Mouse (Mus musculus) MEL (cell line): ENCODE measurements around the gene 4930447C04Rik. TPM values are rescaled to one million over a fixed set of nuclear protein-coding genes. Genes with fewer than 3 reads are reported as not detected.
A peak's percentile ranks its signal among the peaks of the same experiment; 100 is the strongest.

Experiments
- DNase-seq: peaks from one replicate; pipeline ENCODE4 v3.0.0; 2011; ENCODE audit warnings: low read depth, low spot score
- H3K27ac ChIP-seq: 2 replicates; pipeline ENCODE4 v1.5.1; 2012; ENCODE audit warnings: low read depth, mild to moderate bottlenecking, control low read depth, low read length, moderate library complexity; ENCODE audit not compliant: control insufficient read depth
- H3K27me3 ChIP-seq, 2 experiments: fragments of 150-350 bp in 1 of 2; sonication (generic) in 1 of 2; 2 replicates each; pipeline ENCODE4 v1.6.1; 2012; ENCODE audit warnings: low read length in 2 of 2, mild to moderate bottlenecking in 2 of 2, improper control_type of control experiment in 1 of 2, moderate library complexity in 1 of 2; ENCODE audit not compliant: insufficient read depth in 2 of 2, control insufficient read depth in 1 of 2
- H3K36me3 ChIP-seq, 2 experiments: 2 replicates each; pipeline ENCODE4 v1.6.1; 2012 to 2014; ENCODE audit warnings: low read length in 2 of 2, improper control_type of control experiment in 1 of 2, inconsistent platforms in 1 of 2, mild to moderate bottlenecking in 1 of 2; ENCODE audit not compliant: insufficient read depth in 2 of 2, control insufficient read depth in 1 of 2
- H3K4me1 ChIP-seq, 2 experiments: fragments of 150-350 bp in 1 of 2; sonication (generic) in 1 of 2; 2 replicates each; pipeline ENCODE4 v1.6.1; 2012; ENCODE audit warnings: low read length in 2 of 2, improper control_type of control experiment in 1 of 2, mild to moderate bottlenecking in 1 of 2; ENCODE audit not compliant: insufficient read depth in 2 of 2, control insufficient read depth in 1 of 2
- H3K4me3 ChIP-seq, 2 experiments: fragments of 150-350 bp in 1 of 2; sonication (generic) in 1 of 2; 2 replicates each; pipeline ENCODE4 v1.5.1; 2012; ENCODE audit warnings: low read depth in 2 of 2, low read length in 2 of 2, mild to moderate bottlenecking in 2 of 2, moderate library complexity in 2 of 2, control low read depth in 1 of 2, improper control_type of control experiment in 1 of 2; ENCODE audit not compliant: control insufficient read depth in 1 of 2, insufficient read depth in 1 of 2
- H3K79me2 ChIP-seq: 2 replicates; pipeline ENCODE4 v1.6.1; 2012; ENCODE audit warnings: mild to moderate bottlenecking, low read length, moderate library complexity; ENCODE audit not compliant: control insufficient read depth, poor library complexity, insufficient read depth
- H3K9ac ChIP-seq: 2 replicates; pipeline ENCODE4 v1.6.1; 2012; ENCODE audit warnings: low read depth, mild to moderate bottlenecking, control low read depth, low read length, moderate library complexity; ENCODE audit not compliant: control insufficient read depth, poor library complexity, severe bottlenecking
- H3K9me3 ChIP-seq: fragments of 150-350 bp; sonication (generic); replicated peaks from 2 replicates; pipeline ENCODE4 v1.6.1; 2012; ENCODE audit warnings: mild to moderate bottlenecking, low read length, improper control_type of control experiment, moderate library complexity; ENCODE audit not compliant: insufficient read depth
- CHD1 ChIP-seq: IDR thresholded peaks from 2 replicates; pipeline ENCODE4 v1.6.1; 2012; ENCODE audit warnings: low read depth, mild to moderate bottlenecking, inconsistent platforms, low read length, improper control_type of control experiment
- CTCF ChIP-seq, 3 experiments: IDR thresholded peaks in 2 of 3; conservative IDR thresholded peaks in 1 of 3; 2 replicates each; pipeline ENCODE4 v1.5.1; 2011 to 2012; ENCODE audit warnings: low read length in 3 of 3, low read depth in 2 of 3, mild to moderate bottlenecking in 2 of 3, improper control_type of control experiment in 1 of 3, inconsistent platforms in 1 of 3, mixed read lengths in 1 of 3, moderate library complexity in 1 of 3; ENCODE audit not compliant: control insufficient read depth in 1 of 3, insufficient read depth in 1 of 3, poor library complexity in 1 of 3, severe bottlenecking in 1 of 3
- E2F4 ChIP-seq: IDR thresholded peaks from 2 replicates; pipeline ENCODE4 v1.6.1; 2011; ENCODE audit warnings: low read depth, low read length, improper control_type of control experiment, borderline replicate concordance
- ELF1 ChIP-seq: IDR thresholded peaks from 2 replicates; pipeline ENCODE4 v1.6.1; 2014; ENCODE audit warnings: low read depth, mild to moderate bottlenecking, inconsistent platforms, low read length, improper control_type of control experiment, moderate library complexity
- GABPA ChIP-seq: IDR thresholded peaks from 2 replicates; pipeline ENCODE4 v1.6.1; 2012; ENCODE audit warnings: low read depth, mild to moderate bottlenecking, inconsistent platforms, low read length, improper control_type of control experiment, moderate library complexity
- GATA1 ChIP-seq: IDR thresholded peaks from 2 replicates; pipeline ENCODE4 v1.6.1; 2011; ENCODE audit warnings: low read depth, low read length, improper control_type of control experiment
- JUND ChIP-seq: IDR thresholded peaks from 2 replicates; pipeline ENCODE4 v1.6.1; 2011; ENCODE audit warnings: low read depth, mild to moderate bottlenecking, improper control_type of control experiment, low read length
- MAX ChIP-seq: IDR thresholded peaks from 2 replicates; pipeline ENCODE4 v1.6.1; 2011; ENCODE audit warnings: low read length, improper control_type of control experiment
- MAZ ChIP-seq: IDR thresholded peaks from 2 replicates; pipeline ENCODE4 v1.6.1; 2012; ENCODE audit warnings: low read depth, mild to moderate bottlenecking, inconsistent platforms, low read length, improper control_type of control experiment
- MYB ChIP-seq: IDR thresholded peaks from 2 replicates; pipeline ENCODE4 v1.6.1; 2011; ENCODE audit warnings: mild to moderate bottlenecking, low read depth, low read length, improper control_type of control experiment
- MYC ChIP-seq: IDR thresholded peaks from 2 replicates; pipeline ENCODE4 v1.6.1; 2011; ENCODE audit warnings: low read depth, mild to moderate bottlenecking, low read length, improper control_type of control experiment, moderate library complexity
- NELFE ChIP-seq: IDR thresholded peaks from 2 replicates; pipeline ENCODE4 v1.6.1; 2011; ENCODE audit warnings: low read depth, low read length, improper control_type of control experiment
- NRF1 ChIP-seq: IDR thresholded peaks from 2 replicates; pipeline ENCODE4 v1.6.1; 2014; ENCODE audit warnings: low read depth, mild to moderate bottlenecking, inconsistent platforms, low read length, improper control_type of control experiment, moderate library complexity; ENCODE audit not compliant: poor library complexity, insufficient read depth, severe bottlenecking
- POLR2A ChIP-seq, 2 experiments: IDR thresholded peaks; 2 replicates each; pipeline ENCODE4 v1.6.1; 2011 to 2012; ENCODE audit warnings: low read length in 2 of 2, mild to moderate bottlenecking in 2 of 2, control low read depth in 1 of 2, improper control_type of control experiment in 1 of 2, low read depth in 1 of 2, moderate library complexity in 1 of 2; ENCODE audit not compliant: control insufficient read depth in 1 of 2, insufficient read depth in 1 of 2, poor library complexity in 1 of 2
- POLR2AphosphoS2 ChIP-seq: IDR thresholded peaks from 2 replicates; pipeline ENCODE4 v1.6.1; 2011; ENCODE audit warnings: low read length, improper control_type of control experiment
- RAD21 ChIP-seq: IDR thresholded peaks from 2 replicates; pipeline ENCODE4 v1.6.1; 2011; ENCODE audit warnings: mild to moderate bottlenecking, low read depth, low read length, improper control_type of control experiment
- RCOR1 ChIP-seq: IDR thresholded peaks from 2 replicates; pipeline ENCODE4 v1.6.1; 2012; ENCODE audit warnings: low read depth, mild to moderate bottlenecking, inconsistent platforms, low read length, improper control_type of control experiment
- SIN3A ChIP-seq: IDR thresholded peaks from 2 replicates; pipeline ENCODE4 v1.6.1; 2012; ENCODE audit warnings: low read length, improper control_type of control experiment, inconsistent platforms
- SMC3 ChIP-seq: IDR thresholded peaks from 2 replicates; pipeline ENCODE4 v1.6.1; 2011; ENCODE audit warnings: low read depth, low read length, improper control_type of control experiment
- TBP ChIP-seq: IDR thresholded peaks from 2 replicates; pipeline ENCODE4 v1.8.0; 2011; ENCODE audit warnings: low read depth, low read length, improper control_type of control experiment
- ZC3H11A ChIP-seq: IDR thresholded peaks from 2 replicates; pipeline ENCODE4 v1.6.1; 2012; ENCODE audit warnings: low read depth, mild to moderate bottlenecking, inconsistent platforms, low read length, improper control_type of control experiment
- ZMIZ1 ChIP-seq: IDR thresholded peaks from 2 replicates; pipeline ENCODE4 v1.6.1; 2012; ENCODE audit warnings: low read depth, mild to moderate bottlenecking, inconsistent platforms, low read length, improper control_type of control experiment, moderate library complexity
- polyA plus RNA-seq, 2 experiments: library from polyadenylated mRNA; stranded (reverse) in 1 of 2; unstranded in 1 of 2; fragments of >175 nt in 1 of 2; fragments of >200 nt in 1 of 2; gene quantifications; 2 replicates each; pipeline versions ENCODE4 v1.2.1 to v1.2.4; 2012; ENCODE audit warnings: low replicate concordance in 2 of 2, low read depth in 1 of 2; ENCODE audit not compliant: insufficient read length in 2 of 2, insufficient read depth in 1 of 2, missing spikeins in 1 of 2
- total RNA-seq: library from RNA; depleted of rRNA; stranded (reverse); fragments of 300-350 nt; gene quantifications from 2 replicates; pipeline ENCODE4 v1.2.3, GENCODE M21; 2012; rRNA removed

Gene 4930447C04Rik
- total and polyA plus RNA-seq, 3 experiments, result not detected

GRCm38 (mm10) chr12:72834773-72835517 lies 105.6 kb downstream of the 4930447C04Rik start:
- H3K79me2 ChIP-seq, result no peaks in the 10 kb centered on the region
- H3K9me3 ChIP-seq, result no peaks in the 10 kb centered on the region
- peak; percentile 31 for DNase-seq
- H3K27me3 ChIP-seq, result no peaks in the 10 kb centered on the region
- H3K36me3 ChIP-seq, result no peaks in the 10 kb centered on the region
- no peak overlapping the region for H3K27ac ChIP-seq
- H3K4me1 ChIP-seq, result no peaks in the 10 kb centered on the region
- no peak overlapping the region for H3K4me3 ChIP-seq
- TF ChIP-seq MAZ (no peak), MYC (no peak), SMC3 (peak; percentile 46), GATA1 (no peak), RAD21 (peak; percentile 24), MAX (no peak), CTCF (IDR thresholded peaks at IDR 0.05 in 2 of 3, conservative IDR thresholded peaks at IDR 0.05 in 1 of 3; ENCODE audit: control insufficient read depth in 1 of 3, insufficient read depth in 1 of 3, low read depth in 2 of 3, low read length in 3 of 3, poor library complexity in 1 of 3, severe bottlenecking in 1 of 3) (peak; percentile 57 to 71 (median 66)), RCOR1 (no peak), SIN3A (no peak), ZMIZ1 (no peak)
- no peak overlapping the region for H3K9ac ChIP-seq

- H3K9me3 ChIP-seq, result no peaks in the 10 kb centered on the region
- H3K4me3 ChIP-seq, result no peak overlapping the region
- H3K36me3 ChIP-seq, result no peaks in the 10 kb centered on the region
- no peak overlapping the region for H3K9ac ChIP-seq
- DNase-seq, result no peak
- no peaks in the 10 kb centered on the region for H3K4me1 ChIP-seq
- TF ChIP-seq RAD21, result no peak
- TF ChIP-seq JUND, result no peak
- TF ChIP-seq E2F4, result no peak
- no peak for TF ChIP-seq RCOR1
- no peak for TF ChIP-seq POLR2A (IDR thresholded peaks at IDR 0.05; ENCODE audit: control insufficient read depth in 1 of 2, insufficient read depth in 1 of 2, low read depth in 1 of 2, low read length in 2 of 2, poor library complexity in 1 of 2)
- TF ChIP-seq NELFE, result no peak
- no peak for TF ChIP-seq ZC3H11A
- TF ChIP-seq MYB, result no peak
- TF ChIP-seq SMC3, result no peak
- TF ChIP-seq CHD1, result no peak
- no peak for TF ChIP-seq POLR2AphosphoS2
- no peak for TF ChIP-seq TBP
- TF ChIP-seq ELF1, result no peak
- no peak for TF ChIP-seq NRF1
- no peak for TF ChIP-seq GABPA
- no peaks in the 10 kb centered on the region for H3K27me3 ChIP-seq
- no peak overlapping the region for H3K27ac ChIP-seq
- no peaks in the 10 kb centered on the region for H3K79me2 ChIP-seq
Observed at GRCm38 (mm10) chr12:72831711-72832432, 108.7 kb downstream of the 4930447C04Rik start.

Other genes starting within 250 kb of the 4930447C04Rik start
- gene Ppm1a, start 183.3 kb downstream of the 4930447C04Rik start, total RNA-seq, result 119 and 127 TPM in 2 replicates
- 100 to 1,000 TPM in 1 of 2 experiments, not detected in 1; 111 TPM for gene Ppm1a, start 183.3 kb downstream of the 4930447C04Rik start, polyA plus RNA-seq
- not detected in 2 replicates for gene Six6, start 882 bp downstream of the 4930447C04Rik start, total RNA-seq
- not detected for gene Six6, start 882 bp downstream of the 4930447C04Rik start, polyA plus RNA-seq
- not detected in 2 replicates for gene Six1, start 113.1 kb upstream of the 4930447C04Rik start, total RNA-seq
- gene Six1, start 113.1 kb upstream of the 4930447C04Rik start, polyA plus RNA-seq, result not detected
- gene Six4, start 172.7 kb upstream of the 4930447C04Rik start, total RNA-seq, result not detected in 2 replicates
- gene Six4, start 172.7 kb upstream of the 4930447C04Rik start, polyA plus RNA-seq, result not detected
- 29.4 and 31.4 TPM in 2 replicates for gene Mnat1, start 182.9 kb upstream of the 4930447C04Rik start, total RNA-seq
- gene Mnat1, start 182.9 kb upstream of the 4930447C04Rik start, polyA plus RNA-seq, result 10 to 100 TPM in 1 of 2 experiments, not detected in 1; 36.9 TPM